Mouse (Mus musculus) 416B (cell line): Measurements from ENCODE around the gene Lsamp.

Source experiments
- DNase-seq: peaks from one replicate; pipeline ENCODE4 v3.0.0; 2011; ENCODE audit warnings: low read depth

The Lsamp gene

GRCm38 (mm10) chr16:42079573-42079972 is 2095.4 kb downstream of the Lsamp start:
- DNase-seq: no peak

GRCm38 (mm10) chr16:42081611-42082010 is 2097.4 kb downstream of the Lsamp start:
- DNase-seq: no peak

- DNase-seq: no peak
These were observed 2113.3 kb downstream of the Lsamp start for GRCm38 (mm10) chr16:42097510-42097909.

GRCm38 (mm10) chr16:42102186-42102585 is 2118.0 kb downstream of the Lsamp start:
- DNase-seq: no peak

GRCm38 (mm10) chr16:42102635-42103034 is 2118.5 kb downstream of the Lsamp start:
- DNase-seq: no peak

- DNase-seq: no peak
These were observed 2128.1 kb downstream of the Lsamp start for GRCm38 (mm10) chr16:42112251-42112650.

- no peak for DNase-seq
These were observed 2129.1 kb downstream of the Lsamp start for GRCm38 (mm10) chr16:42113246-42113645.

- DNase-seq: no peak
These were observed 2137.6 kb downstream of the Lsamp start for GRCm38 (mm10) chr16:42121788-42122187.

- DNase-seq: no peak
These were observed 2139.7 kb downstream of the Lsamp start for GRCm38 (mm10) chr16:42123826-42124225.

GRCm38 (mm10) chr16:42126061-42126460 is 2141.9 kb downstream of the Lsamp start:
- no peak for DNase-seq

GRCm38 (mm10) chr16:42147164-42147563 is 2163.0 kb downstream of the Lsamp start:
- no peak for DNase-seq

- no peak for DNase-seq
These were observed 2165.2 kb downstream of the Lsamp start for GRCm38 (mm10) chr16:42149216-42149942.

- DNase-seq: no peak
These were observed 2168.5 kb downstream of the Lsamp start for GRCm38 (mm10) chr16:42152640-42153039.

GRCm38 (mm10) chr16:42157816-42158215 is 2173.7 kb downstream of the Lsamp start:
- no peak for DNase-seq

- DNase-seq: peak; percentile 85
These were observed 2180.8 kb downstream of the Lsamp start for GRCm38 (mm10) chr16:42164941-42165340.

GRCm38 (mm10) chr16:42168292-42168691 is 2184.1 kb downstream of the Lsamp start:
- DNase-seq: no peak

GRCm38 (mm10) chr16:42169447-42170140 is 2185.4 kb downstream of the Lsamp start:
- DNase-seq: peak; percentile 80

- peak; percentile 55 for DNase-seq
These were observed 2188.3 kb downstream of the Lsamp start for GRCm38 (mm10) chr16:42172476-42172875.

GRCm38 (mm10) chr16:42178866-42179265 is 2194.7 kb downstream of the Lsamp start:
- DNase-seq: no peak

GRCm38 (mm10) chr16:42180025-42180424 is 2195.9 kb downstream of the Lsamp start:
- DNase-seq: peak; percentile 75

GRCm38 (mm10) chr16:42180473-42180872 is 2196.3 kb downstream of the Lsamp start:
- DNase-seq: no peak

GRCm38 (mm10) chr16:42189431-42190081 is 2205.4 kb downstream of the Lsamp start:
- DNase-seq: no peak
